Mouse (Mus musculus) retina, postnatal 7 days (tissue): ENCODE data around the gene Prdm16.

Source experiments
- DNase-seq: peaks from one replicate; pipeline ENCODE4 v3.0.0-alpha.2; 2012; ENCODE audit warnings: low read depth, low spot score

Gene Prdm16

GRCm38 (mm10) chr4:154603663-154604441 lies 32.8 kb downstream of the Prdm16 start:
- DNase-seq = peak; percentile 44

GRCm38 (mm10) chr4:154602409-154602808 lies 34.3 kb downstream of the Prdm16 start:
- no peak for DNase-seq

GRCm38 (mm10) chr4:154601006-154601405 lies 35.7 kb downstream of the Prdm16 start:
- DNase-seq = no peak

- DNase-seq = no peak
Observed at GRCm38 (mm10) chr4:154599977-154600376, 36.7 kb downstream of the Prdm16 start.

GRCm38 (mm10) chr4:154598357-154598756 lies 38.3 kb downstream of the Prdm16 start:
- DNase-seq = peak; percentile 33

GRCm38 (mm10) chr4:154596805-154597204 lies 39.9 kb downstream of the Prdm16 start:
- no peak for DNase-seq

GRCm38 (mm10) chr4:154594761-154595556 lies 41.7 kb downstream of the Prdm16 start:
- DNase-seq = no peak

- no peak for DNase-seq
Observed at GRCm38 (mm10) chr4:154594116-154594760, 42.4 kb downstream of the Prdm16 start.

- no peak for DNase-seq
Observed at GRCm38 (mm10) chr4:154592562-154592961, 44.1 kb downstream of the Prdm16 start.

GRCm38 (mm10) chr4:154590910-154591309 lies 45.8 kb downstream of the Prdm16 start:
- no peak for DNase-seq

- DNase-seq = no peak
Observed at GRCm38 (mm10) chr4:154586334-154586733, 50.3 kb downstream of the Prdm16 start.

- DNase-seq = no peak
Observed at GRCm38 (mm10) chr4:154585779-154586178, 50.9 kb downstream of the Prdm16 start.

GRCm38 (mm10) chr4:154583712-154584111 lies 53.0 kb downstream of the Prdm16 start:
- DNase-seq = no peak

- peak; percentile 72 for DNase-seq
Observed at GRCm38 (mm10) chr4:154582607-154583236, 54.0 kb downstream of the Prdm16 start.

GRCm38 (mm10) chr4:154581261-154581886 lies 55.3 kb downstream of the Prdm16 start:
- no peak for DNase-seq

- DNase-seq = no peak
Observed at GRCm38 (mm10) chr4:154574208-154574875, 62.3 kb downstream of the Prdm16 start.

- DNase-seq = no peak
Observed at GRCm38 (mm10) chr4:154570451-154570881, 66.2 kb downstream of the Prdm16 start.

GRCm38 (mm10) chr4:154569845-154570244 lies 66.8 kb downstream of the Prdm16 start:
- no peak for DNase-seq

GRCm38 (mm10) chr4:154568798-154569197 lies 67.9 kb downstream of the Prdm16 start:
- DNase-seq = no peak

GRCm38 (mm10) chr4:154567942-154568341 lies 68.7 kb downstream of the Prdm16 start:
- DNase-seq = no peak

GRCm38 (mm10) chr4:154563201-154563600 lies 73.5 kb downstream of the Prdm16 start:
- DNase-seq = no peak
